Mouse (Mus musculus) forebrain, embryonic 16.5 days (tissue): ENCODE data around the gene Nus1. TPM values are rescaled to one million over a fixed set of nuclear protein-coding genes. Genes with fewer than 3 reads are reported as not detected.

Experiments
- ATAC-seq: fragments of 200-750 bp; cut with Nextera tagmentation; 2 replicates; pipeline ENCODE4 v1.8.0; 2017; ENCODE audit warnings: mild to moderate bottlenecking, moderate library complexity
- H3K27ac ChIP-seq: fragments of 300-500 bp; sonication (generic); 2 replicates; pipeline ENCODE4 v1.5.1; 2014; ENCODE audit warnings: low read length, control low read depth
- H3K27me3 ChIP-seq: fragments of 300-500 bp; sonication (generic); replicated peaks from 2 replicates; pipeline ENCODE4 v1.6.1; 2014; ENCODE audit warnings: low read length; ENCODE audit not compliant: control insufficient read depth, insufficient read depth
- H3K36me3 ChIP-seq: fragments of 300-500 bp; sonication (generic); 2 replicates; pipeline ENCODE4 v1.6.1; 2014; ENCODE audit not compliant: control insufficient read depth, insufficient read depth
- H3K4me1 ChIP-seq: fragments of 300-500 bp; sonication (generic); replicated peaks from 2 replicates; pipeline ENCODE4 v1.6.1; 2014; ENCODE audit warnings: low read length; ENCODE audit not compliant: control insufficient read depth, insufficient read depth
- H3K4me2 ChIP-seq: fragments of 300-500 bp; sonication (generic); 2 replicates; pipeline ENCODE4 v1.6.1; 2014; ENCODE audit warnings: mild to moderate bottlenecking, low read length, control low read depth
- H3K4me3 ChIP-seq: fragments of 300-500 bp; sonication (generic); replicated peaks from 2 replicates; pipeline ENCODE4 v1.5.1; 2014; ENCODE audit warnings: mild to moderate bottlenecking, low read length, control low read depth
- H3K9ac ChIP-seq: fragments of 300-500 bp; sonication (generic); replicated peaks from 2 replicates; pipeline ENCODE4 v1.6.1; 2014; ENCODE audit warnings: low read depth, low read length, control low read depth
- H3K9me3 ChIP-seq: fragments of 300-500 bp; sonication (generic); 2 replicates; pipeline ENCODE4 v1.6.1; 2016; ENCODE audit warnings: low read length; ENCODE audit not compliant: control insufficient read depth
- WGBS: fragments of 180-500 bp; shearing (Covaris S2); extraction: QIAGEN DNeasy Blood & Tissue Kit; methylation state at CpG from one replicate; pipeline ENCODE4 v1.1.7; 2014; 5-methylcytosine and 5-hydroxymethylcytosine counted together
- polyA plus RNA-seq: library from polyadenylated mRNA; unstranded; fragments of >200 nt; fragmentation: Nextera tagmentation; extraction: Ambion mirVana; gene quantifications from 2 replicates; pipeline ENCODE4 v1.2.1, GENCODE M21; 2015

The Nus1 gene
- polyA plus RNA-seq, 1 experiment from 2014 or later, result 20.3 TPM

DNA sequence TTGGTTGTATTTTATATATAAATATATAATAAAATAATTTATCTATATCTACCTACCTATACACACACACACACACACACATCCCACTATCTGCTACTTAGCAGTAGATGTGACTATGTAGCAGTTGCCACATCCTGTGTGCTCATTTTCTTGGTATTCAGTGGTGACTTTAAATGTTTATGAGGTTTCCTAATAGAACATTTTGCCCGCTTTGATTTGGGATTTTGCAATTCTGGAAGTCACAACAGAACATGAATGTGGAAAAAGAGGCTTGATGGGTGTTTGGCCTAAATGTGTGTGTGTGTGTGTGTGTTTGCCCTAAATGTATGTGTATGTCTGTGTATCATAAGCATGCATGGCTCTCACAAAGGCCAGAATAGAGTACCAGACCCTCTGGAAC lies 33.8 kb upstream of the Nus1 start:
- no peaks in the 10 kb centered on the region for H3K27me3 ChIP-seq
- no peak overlapping the region for H3K4me2 ChIP-seq
- H3K9ac ChIP-seq, result no peak overlapping the region
- no peak for ATAC-seq
- WGBS, result 75% methylated on average over 1 of the region's 1 CpGs
- H3K9me3 ChIP-seq, result no peaks in the 10 kb centered on the region
- no peaks in the 10 kb centered on the region for H3K36me3 ChIP-seq
- no peak overlapping the region for H3K27ac ChIP-seq
- no peak overlapping the region for H3K4me3 ChIP-seq
- peaks cover 8% of the 10 kb centered on the region for H3K4me1 ChIP-seq

DNA sequence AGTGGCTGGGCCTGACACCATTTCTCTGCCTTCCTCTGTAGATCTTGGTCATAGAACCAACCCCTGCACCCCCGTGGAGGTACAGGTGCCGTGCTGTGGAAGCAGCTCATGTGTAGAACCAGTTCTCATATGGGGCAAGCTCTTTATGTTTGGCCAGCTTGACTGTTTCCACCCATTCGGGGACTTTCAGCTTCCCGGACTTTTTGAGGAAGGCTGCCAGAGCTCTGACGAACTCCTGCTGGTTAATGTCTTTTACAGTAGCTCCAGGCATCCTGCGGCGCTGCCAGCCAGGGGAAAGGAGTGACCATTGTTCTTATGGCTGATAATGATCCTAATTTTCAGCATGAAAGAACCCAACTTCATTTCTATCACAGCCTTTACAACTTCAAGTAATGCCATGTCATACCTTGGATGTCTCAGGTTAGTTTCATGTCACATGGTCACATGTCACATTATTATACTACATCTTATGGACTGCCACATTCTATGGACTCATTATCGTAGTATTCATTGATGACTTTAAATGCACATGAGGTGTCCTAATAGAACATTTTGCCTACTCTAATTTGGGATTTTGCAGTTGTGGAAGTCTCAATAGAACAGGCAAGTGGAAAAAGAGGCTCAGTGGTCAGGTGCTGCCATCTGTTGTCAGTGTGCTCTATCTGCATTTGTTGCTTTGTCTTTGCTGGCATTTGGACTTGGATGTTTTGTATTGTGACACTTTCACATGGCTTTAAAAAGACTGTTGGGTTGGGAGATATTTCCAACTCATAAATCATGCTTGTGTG lies 32.3 kb upstream of the Nus1 start:
- WGBS, result 32% methylated on average over 8 of the region's 8 CpGs
- Histone ChIP-seq H3K4me2 (no peak overlapping the region), H3K4me3 (no peak overlapping the region), H3K9ac (no peak overlapping the region), H3K4me1 (peaks cover 6% of the 10 kb centered on the region), H3K27me3 (no peaks in the 10 kb centered on the region), H3K9me3 (no peaks in the 10 kb centered on the region), H3K27ac (no peak overlapping the region), H3K36me3 (no peaks in the 10 kb centered on the region)
- no peak for ATAC-seq

DNA sequence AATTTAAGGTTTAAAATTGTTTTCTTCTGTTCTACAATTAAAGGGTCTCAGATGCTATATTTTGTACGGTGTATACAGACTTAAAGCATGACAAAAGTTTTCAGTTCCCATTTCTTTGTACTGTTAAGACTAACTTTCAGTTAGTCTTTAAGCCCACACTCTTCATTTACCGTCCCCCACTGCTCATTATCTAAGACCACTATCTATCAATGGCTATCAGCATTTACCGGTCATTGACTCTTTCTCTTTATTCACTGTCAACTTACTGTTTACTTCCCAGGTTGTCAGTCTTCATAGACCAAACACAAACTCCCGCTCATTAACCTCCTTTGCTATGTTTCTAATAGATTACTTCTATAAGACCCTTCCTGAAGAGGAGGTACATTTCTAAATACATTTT lies 30.2 kb upstream of the Nus1 start:
- H3K27me3 ChIP-seq, result no peaks in the 10 kb centered on the region
- no peak overlapping the region for H3K4me2 ChIP-seq
- H3K9me3 ChIP-seq, result no peaks in the 10 kb centered on the region
- no peak overlapping the region for H3K4me3 ChIP-seq
- H3K36me3 ChIP-seq, result no peaks in the 10 kb centered on the region
- H3K9ac ChIP-seq, result no peak overlapping the region
- peaks cover 6% of the 10 kb centered on the region for H3K4me1 ChIP-seq
- 67% methylated on average over 4 of the region's 4 CpGs for WGBS
- H3K27ac ChIP-seq, result no peak overlapping the region
- ATAC-seq, result no peak

- Histone ChIP-seq H3K4me2 (no peak within 1 kb of the TSS), H3K9ac (no peak within 1 kb of the TSS), H3K27me3 (no peaks in the 10 kb centered on the region), H3K4me1 (no peaks in the 10 kb centered on the region), H3K36me3 (no peaks in the 10 kb centered on the region), H3K9me3 (no peaks in the 10 kb centered on the region), H3K4me3 (no peak within 1 kb of the TSS), H3K27ac (no peak within 1 kb of the TSS)
- WGBS, result 78% methylated on average over 5 of the region's 5 CpGs
- no peak for ATAC-seq
Measured at GRCm38 (mm10) chr10:52388922-52389430, 28.4 kb upstream of the Nus1 start, which contains the start of gene Nepn. Nepn (plus strand) TSS chr10:52388972.

- no peak overlapping the region for H3K9ac ChIP-seq
- ATAC-seq, result no peak
- no peaks in the 10 kb centered on the region for H3K9me3 ChIP-seq
- H3K4me1 ChIP-seq, result no peaks in the 10 kb centered on the region
- H3K4me2 ChIP-seq, result no peak overlapping the region
- no peaks in the 10 kb centered on the region for H3K36me3 ChIP-seq
- WGBS, result 89% methylated on average over 3 of the region's 3 CpGs
- no peak overlapping the region for H3K4me3 ChIP-seq
- H3K27ac ChIP-seq, result no peak overlapping the region
- no peaks in the 10 kb centered on the region for H3K27me3 ChIP-seq
Measured at GRCm38 (mm10) chr10:52389438-52389837, 27.9 kb upstream of the Nus1 start.

DNA sequence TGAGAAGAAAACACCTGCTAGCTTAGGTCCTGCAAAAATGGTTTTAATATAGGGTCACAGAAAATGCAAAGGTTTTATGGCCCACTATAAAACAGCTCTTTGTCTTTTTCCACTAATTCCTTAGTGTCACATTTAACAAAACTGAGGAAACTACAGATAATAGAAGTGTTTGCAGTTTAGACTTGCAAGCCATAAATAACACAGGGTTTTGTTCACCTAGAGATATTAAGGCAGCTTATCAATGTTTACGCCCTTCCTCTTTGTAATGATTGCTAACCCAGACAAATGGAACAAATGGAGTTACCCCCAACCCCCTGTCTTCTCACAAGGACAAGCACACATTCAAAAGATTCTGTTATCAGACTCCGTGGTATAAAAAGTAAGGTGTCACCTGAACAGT lies 26.1 kb upstream of the Nus1 start:
- Histone ChIP-seq H3K9me3 (no peaks in the 10 kb centered on the region), H3K9ac (no peak overlapping the region), H3K27ac (no peak overlapping the region), H3K4me2 (no peak overlapping the region), H3K4me3 (no peak overlapping the region), H3K27me3 (no peaks in the 10 kb centered on the region), H3K36me3 (no peaks in the 10 kb centered on the region), H3K4me1 (no peaks in the 10 kb centered on the region)
- ATAC-seq, result no peak
- WGBS, result 83% methylated on average over 2 of the region's 2 CpGs

DNA sequence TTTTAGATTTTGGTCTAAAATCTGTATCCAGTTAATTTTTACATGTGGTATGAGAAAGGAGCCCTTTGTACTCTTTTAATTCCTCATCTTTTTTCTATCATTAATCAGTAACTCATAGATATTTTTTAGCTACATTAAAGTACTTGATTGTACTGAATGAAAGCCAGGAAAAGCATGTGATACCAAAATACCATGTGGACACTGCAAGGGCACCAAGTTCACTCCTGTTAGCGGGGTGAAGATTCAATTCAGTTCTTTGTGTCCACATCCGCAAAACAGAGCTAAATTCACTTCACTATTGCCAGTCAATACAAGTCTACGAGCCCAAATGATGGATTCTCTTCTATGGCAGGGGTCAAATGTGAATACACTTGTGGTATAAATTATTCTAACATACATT lies 20.7 kb upstream of the Nus1 start:
- H3K27ac ChIP-seq, result no peak overlapping the region
- no peaks in the 10 kb centered on the region for H3K4me1 ChIP-seq
- H3K4me2 ChIP-seq, result no peak overlapping the region
- no peak overlapping the region for H3K4me3 ChIP-seq
- no peak overlapping the region for H3K9ac ChIP-seq
- H3K36me3 ChIP-seq, result no peaks in the 10 kb centered on the region
- no peak for ATAC-seq
- H3K9me3 ChIP-seq, result no peaks in the 10 kb centered on the region
- WGBS, result 93% methylated on average over 3 of the region's 3 CpGs
- H3K27me3 ChIP-seq, result no peaks in the 10 kb centered on the region

GRCm38 (mm10) chr10:52398715-52399114 lies 18.6 kb upstream of the Nus1 start:
- WGBS, result 84% methylated on average over 2 of the region's 2 CpGs
- H3K27ac ChIP-seq, result no peak overlapping the region
- no peak overlapping the region for H3K4me2 ChIP-seq
- H3K9me3 ChIP-seq, result no peaks in the 10 kb centered on the region
- no peaks in the 10 kb centered on the region for H3K36me3 ChIP-seq
- no peak overlapping the region for H3K4me3 ChIP-seq
- no peak for ATAC-seq
- H3K9ac ChIP-seq, result no peak overlapping the region
- no peaks in the 10 kb centered on the region for H3K4me1 ChIP-seq
- H3K27me3 ChIP-seq, result no peaks in the 10 kb centered on the region

- Histone ChIP-seq H3K4me3 (no peak overlapping the region), H3K4me2 (no peak overlapping the region), H3K27me3 (no peaks in the 10 kb centered on the region), H3K36me3 (no peaks in the 10 kb centered on the region), H3K9ac (no peak overlapping the region), H3K4me1 (no peaks in the 10 kb centered on the region), H3K27ac (no peak overlapping the region), H3K9me3 (no peaks in the 10 kb centered on the region)
- ATAC-seq, result no peak
- WGBS, result 63% methylated on average over 3 of the region's 3 CpGs
Measured at GRCm38 (mm10) chr10:52399722-52400121, 17.6 kb upstream of the Nus1 start.
